Mouse (Mus musculus) spleen, adult 2 months (tissue): ENCODE data around the gene Gm45783. TPM values are rescaled to one million over a fixed set of nuclear protein-coding genes. Genes with fewer than 3 reads are reported as not detected.
"Not testable (repeated sequence)": the region's sequence is repeated elsewhere in the genome, so short reads cannot be mapped to it uniquely, and the experiment has no call there.

ENCODE experiments used
- DNase-seq, 2 experiments: peaks; one replicate each; pipeline versions ENCODE4 v3.0.0 to v3.0.0-alpha.2; 2012 to 2021; ENCODE audit warnings: low spot score in 2 of 2, low read depth in 1 of 2
- H3K27ac ChIP-seq: fragments of 200-500 bp; 2 replicates; pipeline ENCODE4 v1.5.1; 2012; ENCODE audit warnings: low read length, inconsistent platforms; ENCODE audit not compliant: insufficient read depth
- H3K27me3 ChIP-seq: fragments of 200-500 bp; 2 replicates; pipeline ENCODE4 v1.6.1; 2012; ENCODE audit warnings: mild to moderate bottlenecking, moderate library complexity, low read length, inconsistent platforms; ENCODE audit not compliant: control insufficient read depth, insufficient read depth
- H3K36me3 ChIP-seq: fragments of 200-500 bp; 2 replicates; pipeline ENCODE4 v1.6.1; 2012; ENCODE audit warnings: mild to moderate bottlenecking, low read length, inconsistent platforms; ENCODE audit not compliant: control insufficient read depth, insufficient read depth
- H3K4me1 ChIP-seq: fragments of 200-500 bp; 2 replicates; pipeline ENCODE4 v1.6.1; 2011; ENCODE audit warnings: inconsistent platforms; ENCODE audit not compliant: control insufficient read depth, insufficient read depth, insufficient read length
- H3K4me3 ChIP-seq: fragments of 200-500 bp; 2 replicates; pipeline ENCODE4 v1.5.1; 2011; ENCODE audit warnings: mild to moderate bottlenecking, inconsistent platforms; ENCODE audit not compliant: insufficient read depth, insufficient read length; ENCODE audit errors: extremely low read depth
- CTCF ChIP-seq: fragments of 200-500 bp; IDR thresholded peaks from 2 replicates; pipeline ENCODE4 v1.5.1; 2011; ENCODE audit warnings: mild to moderate bottlenecking, inconsistent platforms; ENCODE audit not compliant: insufficient read depth, insufficient read length, insufficient replicate concordance; ENCODE audit errors: extremely low read depth
- POLR2A ChIP-seq: fragments of 200-500 bp; IDR thresholded peaks from 2 replicates; pipeline ENCODE4 v1.6.1; 2011; ENCODE audit warnings: low read depth, low read length, inconsistent platforms
- WGBS: fragments of 180-500 bp; shearing (Covaris S2); methylation state at CpG from one replicate; pipeline ENCODE4 v1.1.7; 2018; 5-methylcytosine and 5-hydroxymethylcytosine counted together
- polyA plus RNA-seq: library from polyadenylated mRNA; depleted of rRNA; stranded (reverse); fragments of >200 nt; gene quantifications from 2 replicates; pipeline ENCODE4 v1.2.3, GENCODE M21; 2012; rRNA removed

Gene Gm45783
- not detected in 2 replicates for polyA plus RNA-seq

DNA sequence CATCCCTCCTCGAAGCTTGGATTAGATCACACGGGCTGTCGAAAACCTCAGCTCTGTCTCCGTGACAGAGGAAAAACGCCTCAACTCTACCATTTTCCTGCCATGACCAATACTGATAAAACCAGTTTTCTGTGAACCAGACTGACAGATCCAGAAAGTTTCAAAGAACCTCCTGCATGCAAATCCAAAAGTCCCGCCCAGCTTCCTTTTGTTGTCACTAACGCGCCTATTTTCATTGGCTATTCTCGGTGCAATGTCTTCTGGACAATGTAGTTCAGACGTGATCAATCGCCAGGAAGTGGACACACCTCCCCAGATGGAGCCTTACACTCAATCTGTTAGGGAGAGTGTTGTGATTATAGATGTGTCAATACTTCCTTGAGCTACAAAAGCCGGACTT, at the start of gene Gm45783:
Gene Gm45783, minus strand, starts transcription at position 143 of the 400 bp plus-strand sequence.
- not testable (repeated sequence) for H3K27ac ChIP-seq, H3K27me3 ChIP-seq, H3K4me3 ChIP-seq, H3K4me1 ChIP-seq, H3K36me3 ChIP-seq, DNase-seq
- WGBS, result 55% methylated on average over 12 of the region's 12 CpGs

DNA sequence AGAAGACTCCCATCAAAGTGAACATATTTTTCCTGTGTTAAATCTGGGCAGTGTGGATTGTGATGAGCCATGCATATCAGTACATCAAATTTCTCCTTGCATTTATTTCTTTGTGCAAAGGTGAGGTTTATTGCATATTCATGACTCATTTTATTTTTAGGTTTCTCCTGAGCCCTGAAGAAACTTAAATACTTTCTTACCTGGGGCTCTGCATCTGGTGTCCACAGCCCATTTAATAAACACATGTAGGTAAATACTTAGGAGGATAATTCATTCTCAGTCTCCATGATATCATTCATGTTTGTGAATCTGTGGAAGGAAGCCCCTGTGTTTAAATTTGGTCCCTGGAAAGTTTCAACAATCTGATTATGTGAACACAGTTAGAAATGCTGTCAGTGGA, 25.2 kb upstream of the Gm45783 start, which contains the start of gene Vmn2r31:
Gene Vmn2r31, minus strand, starts transcription at position 101 of the 400 bp plus-strand sequence.
- not testable (repeated sequence) for H3K4me3 ChIP-seq, H3K36me3 ChIP-seq, H3K27ac ChIP-seq, DNase-seq, H3K4me1 ChIP-seq, H3K27me3 ChIP-seq

DNA sequence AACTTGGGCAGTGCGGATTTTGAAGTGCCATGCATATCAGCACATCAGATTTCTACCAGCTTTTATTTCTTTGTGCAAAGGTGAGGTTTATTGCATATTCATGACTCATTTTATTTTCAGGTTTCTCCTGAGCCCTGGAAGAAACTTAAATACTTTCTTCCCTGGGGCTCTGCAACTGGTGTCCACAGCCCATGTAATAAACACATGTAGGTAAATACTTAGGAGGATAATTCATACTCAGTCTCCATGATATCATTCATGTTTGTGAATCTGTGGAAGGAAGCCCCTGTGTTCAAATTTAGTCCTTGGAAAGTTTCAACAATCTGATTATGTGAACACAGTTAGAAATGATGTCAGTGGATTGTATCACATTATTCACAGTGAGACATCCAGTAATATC, 36.9 kb downstream of the Gm45783 start, which contains the start of gene Vmn2r30:
Gene Vmn2r30, minus strand, starts transcription at position 101 of the 400 bp plus-strand sequence.
- not testable (repeated sequence) for H3K4me3 ChIP-seq, H3K4me1 ChIP-seq, H3K27ac ChIP-seq, H3K36me3 ChIP-seq, DNase-seq, H3K27me3 ChIP-seq
- WGBS, result 50% methylated on average over 1 of the region's 1 CpGs

DNA sequence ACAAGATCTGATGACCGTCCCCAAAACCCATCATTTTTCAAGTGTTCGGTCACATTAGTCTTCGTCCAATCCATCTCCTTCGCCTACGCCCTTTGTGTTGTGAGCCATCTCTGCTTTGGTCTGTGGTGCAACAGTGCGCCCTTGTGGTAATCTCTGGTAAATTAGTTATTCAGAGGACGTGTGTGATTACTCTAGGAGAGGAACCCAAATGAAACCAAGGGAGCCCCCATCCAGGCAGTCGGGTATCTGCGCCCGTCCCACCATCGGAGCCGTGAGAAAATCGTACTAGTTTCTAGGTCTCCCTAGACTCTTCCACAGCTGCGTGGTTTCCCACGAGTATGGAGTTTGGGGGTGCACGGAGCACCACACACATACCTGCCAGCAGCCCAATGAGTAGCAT, 78.8 kb downstream of the Gm45783 start:
- peaks cover 2% of the 10 kb centered on the region; the same call in 1 of the 2 replicates for H3K4me1 ChIP-seq
- peaks cover 20% of the 10 kb centered on the region for H3K36me3 ChIP-seq
- no peak overlapping the region for H3K27ac ChIP-seq
- DNase-seq, result peak; percentile 28 to 54
- WGBS, result 71% methylated on average over 16 of the region's 16 CpGs
- H3K27me3 ChIP-seq, result no peaks in the 10 kb centered on the region
- TF ChIP-seq POLR2A, result no peak
- peak; percentile 45; the same call in 1 of the 2 replicates for TF ChIP-seq CTCF
- no peak overlapping the region for H3K4me3 ChIP-seq

Other genes with a start within 250 kb of the Gm45783 start
- 0.25 and 0.32 TPM in 2 replicates for gene Zfp773, start 237.8 kb downstream of the Gm45783 start, polyA plus RNA-seq
- gene Zfp418, start 203.2 kb downstream of the Gm45783 start, polyA plus RNA-seq, result 0.43 and 0.53 TPM in 2 replicates
- gene Zfp772, start 164.6 kb downstream of the Gm45783 start, polyA plus RNA-seq, result 0.46 and 0.50 TPM in 2 replicates
- not detected in 2 replicates for gene Vmn2r29, start 127.2 kb downstream of the Gm45783 start, polyA plus RNA-seq
- gene Gm45844, start 96.3 kb downstream of the Gm45783 start, polyA plus RNA-seq, result 0.08 and 0.13 TPM in 2 replicates
- gene Clcn4, start 73.7 kb downstream of the Gm45783 start, polyA plus RNA-seq, result 16.3 and 17.2 TPM in 2 replicates
- not detected in 2 replicates for gene Vmn2r30, start 37.0 kb downstream of the Gm45783 start, polyA plus RNA-seq
- gene Vmn2r31, start 25.1 kb upstream of the Gm45783 start, polyA plus RNA-seq, result not detected in 2 replicates
- gene Vmn2r32, start 105.4 kb upstream of the Gm45783 start, polyA plus RNA-seq, result not detected in 2 replicates
- gene Vmn2r33, start 192.2 kb upstream of the Gm45783 start, polyA plus RNA-seq, result not detected in 2 replicates